Mouse (Mus musculus): ENCODE results near the gene Fkbp8. TPM values are rescaled to one million over a fixed set of nuclear protein-coding genes. Genes with fewer than 3 reads are reported as not detected.

Fkbp8 gene
- 295 and 322 TPM in 2 replicates for polyA plus RNA-seq (2015; fragmentation: Nextera tagmentation; extraction: Ambion mirVana)

- Histone ChIP-seq H3K27me3 (no peaks in the 10 kb centered on the region), H3K36me3 (peaks cover 31% of the 10 kb centered on the region), H3K4me3 (replicated peaks) (peak within 1 kb of the TSS; percentile 72), H3K4me2 (peak within 1 kb of the TSS; percentile 69), H3K4me1 (peaks cover 35% of the 10 kb centered on the region), H3K9ac (peak within 1 kb of the TSS; percentile 94), H3K9me3 (replicated peaks) (no peaks in the 10 kb centered on the region), H3K27ac (peak within 1 kb of the TSS; percentile 90)
- ATAC-seq (replicated peaks; ENCODE audit: low FRiP score): peak; percentile 89
- WGBS: under 1% methylated on average over 58 of the region's 61 CpGs
Observed at GRCm38 (mm10) chr8:70527512-70528181, at the start of gene Fkbp8, which contains the start of gene Kxd1. TSS of gene Fkbp8 (plus strand) at chr8:70527724. TSS of gene Kxd1 (minus strand) at chr8:70527956.

DNA sequence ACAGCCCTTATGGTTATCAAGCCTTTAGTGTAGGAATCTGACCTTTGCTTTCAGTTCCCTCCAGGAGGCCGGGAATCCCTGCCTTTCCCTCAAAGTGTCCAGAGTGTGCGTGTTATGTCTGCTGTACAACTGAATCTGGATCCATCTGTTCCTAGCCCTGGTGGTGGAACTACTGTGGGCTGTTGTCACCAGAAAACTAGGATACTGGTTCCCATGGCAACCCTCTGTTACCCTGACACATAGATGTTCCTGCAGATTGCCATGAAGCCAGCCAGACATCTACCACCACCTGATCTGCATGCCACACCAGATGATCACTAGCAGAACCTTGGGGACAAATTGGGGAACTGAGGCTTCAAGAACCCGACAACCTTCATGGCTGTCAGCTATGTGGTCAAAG is 45.6 kb upstream of the Fkbp8 start:
- Histone ChIP-seq H3K27me3 (peaks cover 66% of the 10 kb centered on the region), H3K4me1 (peaks cover 16% of the 10 kb centered on the region), H3K9me3 (replicated peaks) (no peaks in the 10 kb centered on the region), H3K9ac (no peak overlapping the region), H3K4me3 (replicated peaks) (no peak overlapping the region), H3K27ac (no peak overlapping the region), H3K36me3 (no peaks in the 10 kb centered on the region), H3K4me2 (no peak overlapping the region)
- WGBS: 80% methylated on average over 3 of the region's 3 CpGs
- ATAC-seq (replicated peaks; ENCODE audit: low FRiP score): no peak

GRCm38 (mm10) chr8:70482943-70483342 is 44.6 kb upstream of the Fkbp8 start:
- H3K4me2 ChIP-seq: no peak overlapping the region
- no peak for ATAC-seq (replicated peaks; ENCODE audit: low FRiP score)
- no peaks in the 10 kb centered on the region for H3K36me3 ChIP-seq
- no peak overlapping the region for H3K9ac ChIP-seq
- H3K27me3 ChIP-seq: peaks cover 74% of the 10 kb centered on the region
- H3K27ac ChIP-seq: no peak overlapping the region
- peaks cover 13% of the 10 kb centered on the region for H3K4me1 ChIP-seq
- 65% methylated on average over 2 of the region's 2 CpGs for WGBS
- H3K4me3 ChIP-seq (replicated peaks): no peak overlapping the region
- no peaks in the 10 kb centered on the region for H3K9me3 ChIP-seq (replicated peaks)

- Histone ChIP-seq H3K9ac (no peak overlapping the region), H3K27ac (no peak overlapping the region), H3K27me3 (peaks cover 92% of the 10 kb centered on the region), H3K4me1 (peaks cover 43% of the 10 kb centered on the region), H3K4me2 (no peak overlapping the region), H3K36me3 (no peaks in the 10 kb centered on the region), H3K4me3 (replicated peaks) (no peak overlapping the region), H3K9me3 (replicated peaks) (no peaks in the 10 kb centered on the region)
- 59% methylated on average over 7 of the region's 7 CpGs for WGBS
- no peak for ATAC-seq (replicated peaks; ENCODE audit: low FRiP score)
Observed at GRCm38 (mm10) chr8:70486191-70486681, 41.3 kb upstream of the Fkbp8 start.

DNA sequence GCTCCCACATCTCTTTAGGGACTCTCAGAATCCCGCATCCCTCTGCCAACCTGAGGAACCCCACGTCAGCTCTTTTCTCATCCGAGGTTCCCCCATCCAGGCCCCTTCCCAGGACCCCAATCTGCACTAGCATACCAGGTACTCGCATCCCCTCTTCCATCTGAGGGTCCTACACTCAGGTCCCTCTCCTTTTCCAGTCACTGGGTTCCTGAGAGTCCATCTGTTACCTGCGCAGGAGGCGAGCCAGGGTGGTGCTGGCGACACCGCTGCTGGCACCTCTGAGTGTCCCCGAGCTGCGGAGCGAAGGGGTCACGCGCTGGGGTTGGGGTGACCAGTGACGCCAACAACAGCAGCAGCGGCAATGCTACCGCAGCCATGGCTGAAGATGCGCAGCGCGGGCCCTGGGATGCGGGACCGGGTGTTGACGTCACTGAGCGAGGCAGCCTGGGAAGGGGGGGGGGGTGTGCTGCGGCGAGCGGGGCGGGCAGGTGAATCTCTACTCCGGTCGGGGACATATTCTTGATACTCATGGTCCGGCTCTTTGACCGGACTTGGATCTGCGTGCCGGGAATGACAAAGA is 40.5 kb upstream of the Fkbp8 start, which contains the start of gene Tmem59l:
Gene Tmem59l (minus strand): TSS at position 418 of the 580 bp plus-strand sequence.
- peaks cover 94% of the 10 kb centered on the region for H3K27me3 ChIP-seq
- no peaks in the 10 kb centered on the region for H3K36me3 ChIP-seq
- peak within 1 kb of the TSS; percentile 39 for H3K4me3 ChIP-seq (replicated peaks)
- H3K9me3 ChIP-seq (replicated peaks): no peaks in the 10 kb centered on the region
- H3K4me1 ChIP-seq: peaks cover 51% of the 10 kb centered on the region
- H3K27ac ChIP-seq: 0 out of 2 replicates have a peak within 1 kb of the TSS, but pooled peaks have one; percentile 37
- no peak for ATAC-seq (replicated peaks; ENCODE audit: low FRiP score)
- H3K4me2 ChIP-seq: peak within 1 kb of the TSS; percentile 65
- no peak within 1 kb of the TSS; the same call in 1 of the 2 replicates for H3K9ac ChIP-seq
- 5% methylated on average over 33 of the region's 33 CpGs for WGBS

DNA sequence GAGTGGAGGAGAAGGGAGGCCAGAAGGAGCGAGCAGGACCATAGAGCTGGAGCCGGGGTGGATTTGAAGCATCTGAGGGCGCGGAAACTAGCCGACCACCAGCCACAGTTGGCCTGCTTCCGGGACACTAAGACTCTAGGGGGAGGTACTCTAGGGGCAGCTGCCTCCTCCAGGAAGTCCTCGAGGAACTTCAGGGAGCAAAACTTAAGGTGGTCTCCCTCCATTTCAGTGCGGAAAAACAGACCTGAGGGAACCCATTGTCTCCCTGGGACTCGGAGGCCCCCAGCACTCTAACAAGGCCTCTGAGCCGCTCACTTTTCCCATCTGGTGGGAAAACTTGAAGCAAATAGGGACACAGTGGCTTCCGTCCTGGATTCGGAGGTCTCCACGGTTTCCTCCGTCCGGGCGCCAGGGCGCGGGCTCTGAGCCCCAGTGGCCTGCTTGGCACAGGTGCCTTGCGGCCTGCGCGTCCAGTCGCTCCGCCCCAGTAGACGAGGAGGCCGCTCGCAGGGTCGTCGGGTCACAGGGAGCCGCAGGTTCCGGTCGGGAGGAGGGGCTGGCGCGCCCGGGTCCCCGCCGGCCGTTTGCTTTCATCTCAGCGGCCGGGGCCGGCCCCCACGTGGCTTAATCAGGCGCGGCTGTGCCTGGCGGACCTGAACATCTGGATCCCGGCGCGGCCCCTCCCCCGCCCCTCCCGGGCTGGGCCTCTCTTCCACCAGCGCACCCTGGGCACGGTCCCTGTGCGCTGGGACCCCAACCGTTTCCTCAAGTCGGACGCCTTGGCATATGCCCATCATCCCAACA is 39.3 kb upstream of the Fkbp8 start:
- H3K36me3 ChIP-seq: no peaks in the 10 kb centered on the region
- H3K4me2 ChIP-seq: peak overlapping the region; percentile 65
- H3K4me1 ChIP-seq: peaks cover 63% of the 10 kb centered on the region
- no peak overlapping the region; the same call in 1 of the 2 replicates for H3K9ac ChIP-seq
- H3K4me3 ChIP-seq (replicated peaks): peak overlapping the region; percentile 39
- peak; percentile 38 for ATAC-seq (replicated peaks; ENCODE audit: low FRiP score)
- H3K27me3 ChIP-seq: peaks cover 96% of the 10 kb centered on the region
- WGBS: 3% methylated on average over 53 of the region's 55 CpGs
- H3K9me3 ChIP-seq (replicated peaks): no peaks in the 10 kb centered on the region
- 0 out of 2 replicates have a peak overlapping the region, but pooled peaks have one; percentile 37 for H3K27ac ChIP-seq

GRCm38 (mm10) chr8:70488931-70489470 is 38.5 kb upstream of the Fkbp8 start:
- H3K9me3 ChIP-seq (replicated peaks): no peaks in the 10 kb centered on the region
- H3K27ac ChIP-seq: 0 out of 2 replicates have a peak overlapping the region, but pooled peaks have one; percentile 37
- H3K4me2 ChIP-seq: peak overlapping the region; percentile 65
- no peak for ATAC-seq (replicated peaks; ENCODE audit: low FRiP score)
- WGBS: 2% methylated on average over 14 of the region's 14 CpGs
- no peaks in the 10 kb centered on the region for H3K36me3 ChIP-seq
- H3K27me3 ChIP-seq: peaks cover 98% of the 10 kb centered on the region
- H3K4me1 ChIP-seq: peaks cover 71% of the 10 kb centered on the region
- 0 out of 2 replicates have a peak overlapping the region, but pooled peaks have one; percentile 22 for H3K9ac ChIP-seq
- H3K4me3 ChIP-seq (replicated peaks): peak overlapping the region; percentile 39

DNA sequence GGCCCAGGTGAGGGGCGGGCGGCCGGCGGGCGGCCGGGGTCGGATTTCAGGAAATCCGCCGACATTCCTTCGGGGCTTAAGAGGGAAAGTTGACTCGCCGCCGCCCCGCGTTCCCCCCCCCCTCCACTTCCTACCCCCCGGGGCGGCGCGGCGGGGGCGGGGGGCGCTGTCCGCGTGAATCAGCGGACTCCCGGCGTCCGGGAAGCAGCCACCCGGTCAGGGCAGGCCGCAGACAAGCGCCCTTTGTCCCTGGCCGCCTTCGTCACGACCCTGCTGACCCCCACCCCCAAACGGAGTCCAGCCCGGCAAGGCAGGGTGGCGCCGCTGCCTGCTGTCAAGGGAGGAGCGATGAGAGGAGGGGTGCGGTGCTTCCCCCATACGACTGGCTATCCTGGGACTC is 37.9 kb upstream of the Fkbp8 start:
- H3K4me1 ChIP-seq: peaks cover 77% of the 10 kb centered on the region
- under 1% methylated on average over 32 of the region's 41 CpGs for WGBS
- H3K4me2 ChIP-seq: peak overlapping the region; percentile 65
- peak overlapping the region; percentile 39 for H3K4me3 ChIP-seq (replicated peaks)
- peaks cover 98% of the 10 kb centered on the region for H3K27me3 ChIP-seq
- ATAC-seq (replicated peaks; ENCODE audit: low FRiP score): no peak
- H3K36me3 ChIP-seq: no peaks in the 10 kb centered on the region
- H3K9me3 ChIP-seq (replicated peaks): no peaks in the 10 kb centered on the region
- peak overlapping the region; percentile 22; the same call in 1 of the 2 replicates for H3K9ac ChIP-seq
- 0 out of 2 replicates have a peak overlapping the region, but pooled peaks have one; percentile 33 for H3K27ac ChIP-seq

DNA sequence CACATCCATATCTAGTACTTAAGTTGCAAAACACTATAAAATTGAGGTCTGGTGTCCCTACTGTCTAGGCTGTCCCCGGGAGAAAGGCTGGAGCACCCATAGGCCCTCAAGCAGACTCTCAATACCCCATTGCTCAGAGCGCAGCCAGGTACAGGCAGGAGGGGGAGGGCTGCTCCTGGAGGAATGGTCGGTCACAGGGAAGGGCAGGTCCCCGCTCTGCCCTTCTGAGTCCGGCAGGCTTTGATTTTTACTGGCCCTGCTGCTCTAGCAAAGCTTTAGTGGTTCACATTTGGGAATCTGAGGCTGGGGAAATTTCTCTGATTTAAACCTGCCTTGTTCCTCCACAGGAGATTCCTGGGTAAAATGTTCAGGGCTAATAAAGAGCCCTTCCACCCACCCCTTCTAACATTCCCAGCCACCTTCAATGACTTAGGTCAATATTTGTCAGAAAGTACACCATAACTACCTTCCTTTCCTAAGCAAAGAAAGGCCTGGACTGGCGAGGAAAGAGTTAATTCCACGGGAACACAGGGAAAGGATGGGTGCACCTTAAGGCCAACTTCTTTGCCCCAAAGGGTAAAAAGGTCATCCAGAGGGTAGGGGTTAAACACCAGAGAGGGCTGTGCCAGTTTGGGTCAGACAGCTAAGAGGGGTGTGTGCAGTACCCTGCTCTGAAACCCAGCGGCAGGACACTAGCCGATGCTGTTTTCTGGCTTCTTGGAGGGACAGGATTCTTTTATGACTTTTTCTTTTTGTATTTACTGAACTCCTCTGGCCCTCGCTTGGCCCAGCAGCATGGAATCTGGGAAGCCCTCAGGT is 37.3 kb upstream of the Fkbp8 start:
- peaks cover 98% of the 10 kb centered on the region for H3K27me3 ChIP-seq
- H3K36me3 ChIP-seq: no peaks in the 10 kb centered on the region
- H3K9me3 ChIP-seq (replicated peaks): no peaks in the 10 kb centered on the region
- WGBS: 11% methylated on average over 10 of the region's 10 CpGs
- H3K4me3 ChIP-seq (replicated peaks): peak overlapping the region; percentile 39
- H3K27ac ChIP-seq: 0 out of 2 replicates have a peak overlapping the region, but pooled peaks have one; percentile 33
- H3K4me2 ChIP-seq: peak overlapping the region; percentile 65
- peaks cover 84% of the 10 kb centered on the region for H3K4me1 ChIP-seq
- H3K9ac ChIP-seq: no peak overlapping the region
- no peak for ATAC-seq (replicated peaks; ENCODE audit: low FRiP score)

DNA sequence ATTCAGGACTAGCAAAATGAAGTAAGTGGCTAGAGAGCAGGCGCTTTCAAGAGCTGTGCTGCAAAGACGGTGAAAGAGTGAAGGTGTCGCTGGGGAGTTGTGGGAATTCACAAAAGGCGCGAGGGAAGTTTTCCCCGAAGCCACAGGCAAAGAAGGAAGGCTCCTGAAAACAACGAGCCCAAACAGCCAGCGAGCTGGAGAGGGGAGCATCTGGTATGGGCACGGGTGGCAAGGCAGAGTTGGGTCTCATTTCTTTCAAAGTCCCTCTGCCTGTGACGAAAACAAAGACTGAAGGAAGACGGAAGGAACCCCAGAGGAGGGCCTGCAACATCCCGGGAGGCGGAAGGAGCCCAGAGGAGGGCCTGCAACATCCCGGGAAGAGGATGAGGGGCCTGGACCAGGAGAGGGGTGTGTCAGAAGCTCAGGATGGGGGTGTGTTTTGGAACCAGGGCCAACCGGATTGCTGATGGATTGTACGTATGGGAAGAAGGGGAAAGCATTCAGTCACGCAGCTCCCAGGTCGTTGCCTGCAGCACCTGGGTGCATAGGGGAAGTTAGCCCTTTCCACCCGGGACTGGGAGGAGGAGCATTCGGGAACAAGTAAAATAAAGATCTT is 36.5 kb upstream of the Fkbp8 start:
- no peak overlapping the region; the same call in 1 of the 2 replicates for H3K4me3 ChIP-seq (replicated peaks)
- 4% methylated on average over 20 of the region's 20 CpGs for WGBS
- no peaks in the 10 kb centered on the region for H3K36me3 ChIP-seq
- peak overlapping the region; percentile 32 for H3K4me2 ChIP-seq
- peaks cover 98% of the 10 kb centered on the region for H3K27me3 ChIP-seq
- no peak for ATAC-seq (replicated peaks; ENCODE audit: low FRiP score)
- H3K4me1 ChIP-seq: peaks cover 90% of the 10 kb centered on the region
- H3K27ac ChIP-seq: no peak overlapping the region
- H3K9ac ChIP-seq: no peak overlapping the region
- H3K9me3 ChIP-seq (replicated peaks): no peaks in the 10 kb centered on the region
